Mouse (Mus musculus) cerebral cortex, adult 2 months (tissue): ENCODE data around the gene Dnmt3a.

Experiments used
- WGBS: fragments of 180-500 bp; shearing (Covaris S2); methylation state at CpG from one replicate; pipeline ENCODE4 v1.1.7; 2018; 5-methylcytosine and 5-hydroxymethylcytosine counted together

Dnmt3a gene

GRCm38 (mm10) chr12:3852521-3852920 lies 46.7 kb downstream of the Dnmt3a start:
- 60% methylated on average over 5 of the region's 5 CpGs for WGBS

GRCm38 (mm10) chr12:3854419-3854818 lies 48.6 kb downstream of the Dnmt3a start:
- 69% methylated on average over 4 of the region's 4 CpGs for WGBS

- WGBS, result 5% methylated on average over 7 of the region's 7 CpGs
Observed at GRCm38 (mm10) chr12:3855762-3856501, 50.1 kb downstream of the Dnmt3a start.

GRCm38 (mm10) chr12:3856748-3857147 lies 50.9 kb downstream of the Dnmt3a start:
- WGBS, result 59% methylated on average over 2 of the region's 2 CpGs

GRCm38 (mm10) chr12:3857231-3857630 lies 51.4 kb downstream of the Dnmt3a start:
- WGBS, result 63% methylated on average over 3 of the region's 3 CpGs

- WGBS, result 56% methylated on average over 9 of the region's 9 CpGs
Observed at GRCm38 (mm10) chr12:3857773-3858172, 52.0 kb downstream of the Dnmt3a start.

GRCm38 (mm10) chr12:3858754-3859153 lies 52.9 kb downstream of the Dnmt3a start:
- WGBS, result 92% methylated on average over 4 of the region's 4 CpGs

- WGBS, result 66% methylated on average over 3 of the region's 3 CpGs
Observed at GRCm38 (mm10) chr12:3859545-3859944, 53.7 kb downstream of the Dnmt3a start.

- 82% methylated on average over 5 of the region's 5 CpGs for WGBS
Observed at GRCm38 (mm10) chr12:3860005-3860404, 54.2 kb downstream of the Dnmt3a start.

GRCm38 (mm10) chr12:3861665-3862228 lies 55.9 kb downstream of the Dnmt3a start:
- WGBS, result 62% methylated on average over 4 of the region's 4 CpGs

GRCm38 (mm10) chr12:3862253-3862652 lies 56.4 kb downstream of the Dnmt3a start:
- 50% methylated on average over 6 of the region's 6 CpGs for WGBS

GRCm38 (mm10) chr12:3864208-3864607 lies 58.4 kb downstream of the Dnmt3a start:
- 95% methylated on average over 8 of the region's 8 CpGs for WGBS

GRCm38 (mm10) chr12:3865594-3865993 lies 59.8 kb downstream of the Dnmt3a start:
- 89% methylated on average over 8 of the region's 8 CpGs for WGBS

GRCm38 (mm10) chr12:3866654-3867370 lies 61.0 kb downstream of the Dnmt3a start:
- WGBS, result 43% methylated on average over 12 of the region's 12 CpGs

- 65% methylated on average over 5 of the region's 5 CpGs for WGBS
Observed at GRCm38 (mm10) chr12:3868115-3868514, 62.3 kb downstream of the Dnmt3a start.

- 50% methylated on average over 7 of the region's 7 CpGs for WGBS
Observed at GRCm38 (mm10) chr12:3868676-3869458, 63.1 kb downstream of the Dnmt3a start.

GRCm38 (mm10) chr12:3870024-3870423 lies 64.2 kb downstream of the Dnmt3a start:
- WGBS, result 69% methylated on average over 5 of the region's 5 CpGs

GRCm38 (mm10) chr12:3870859-3871462 lies 65.2 kb downstream of the Dnmt3a start:
- WGBS, result 24% methylated on average over 19 of the region's 19 CpGs

- 10% methylated on average over 15 of the region's 15 CpGs for WGBS
Observed at GRCm38 (mm10) chr12:3871637-3872036, 65.8 kb downstream of the Dnmt3a start.

- 73% methylated on average over 9 of the region's 9 CpGs for WGBS
Observed at GRCm38 (mm10) chr12:3872410-3873230, 66.8 kb downstream of the Dnmt3a start.

- 92% methylated on average over 4 of the region's 4 CpGs for WGBS
Observed at GRCm38 (mm10) chr12:3877376-3877775, 71.6 kb downstream of the Dnmt3a start.
